Mouse (Mus musculus) monocyte, adult 2 months (primary cell): ENCODE measurements around the gene Aacs.

Source experiments
- DNase-seq, 2 experiments: peaks; one replicate each; pipeline ENCODE4 v3.0.0; 2022; ENCODE audit warnings: low spot score in 2 of 2, low read depth in 1 of 2

Aacs gene

DNA sequence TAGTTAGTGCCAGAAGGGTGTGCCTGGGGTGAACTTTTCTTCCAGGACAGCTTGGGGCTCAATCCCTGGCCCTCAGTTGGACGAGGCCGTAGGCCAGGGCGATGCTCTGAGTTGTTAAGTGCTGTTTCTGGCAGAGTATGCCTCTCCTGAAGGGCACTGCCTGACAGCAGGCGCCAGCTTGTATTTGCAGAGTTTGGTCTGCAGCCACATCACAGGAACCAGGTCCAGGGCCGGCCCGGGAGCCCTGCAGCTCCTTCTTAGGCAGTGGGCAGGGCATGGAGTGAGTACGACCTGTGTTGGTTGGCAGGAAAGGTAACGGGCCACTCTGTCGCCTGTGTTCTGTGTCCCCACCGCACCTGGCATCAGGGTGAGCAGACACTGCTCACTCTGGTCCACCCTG lies 15.5 kb downstream of the Aacs start:
- no peak for DNase-seq

- DNase-seq: no peak
These were observed 16.9 kb downstream of the Aacs start for GRCm38 (mm10) chr5:125492379-125493092.

DNA sequence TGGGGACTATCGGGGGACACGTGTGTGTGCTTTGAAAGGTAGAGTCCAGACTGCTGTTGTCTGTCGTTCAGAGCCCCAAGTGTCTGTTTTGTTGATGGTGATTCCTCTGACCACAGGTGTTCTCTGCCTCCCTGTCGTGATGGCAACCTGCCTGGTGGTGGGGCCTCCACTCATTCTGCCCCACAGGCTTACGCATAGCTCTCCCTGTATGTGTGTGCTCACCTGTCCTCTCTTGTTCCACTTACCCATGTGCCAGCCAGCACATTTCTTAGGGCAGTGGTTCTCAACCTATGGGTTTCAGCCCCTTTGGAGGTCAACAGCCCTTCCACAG lies 17.4 kb downstream of the Aacs start:
- no peak for DNase-seq

GRCm38 (mm10) chr5:125495655-125496054 lies 20.0 kb downstream of the Aacs start:
- no peak for DNase-seq

DNA sequence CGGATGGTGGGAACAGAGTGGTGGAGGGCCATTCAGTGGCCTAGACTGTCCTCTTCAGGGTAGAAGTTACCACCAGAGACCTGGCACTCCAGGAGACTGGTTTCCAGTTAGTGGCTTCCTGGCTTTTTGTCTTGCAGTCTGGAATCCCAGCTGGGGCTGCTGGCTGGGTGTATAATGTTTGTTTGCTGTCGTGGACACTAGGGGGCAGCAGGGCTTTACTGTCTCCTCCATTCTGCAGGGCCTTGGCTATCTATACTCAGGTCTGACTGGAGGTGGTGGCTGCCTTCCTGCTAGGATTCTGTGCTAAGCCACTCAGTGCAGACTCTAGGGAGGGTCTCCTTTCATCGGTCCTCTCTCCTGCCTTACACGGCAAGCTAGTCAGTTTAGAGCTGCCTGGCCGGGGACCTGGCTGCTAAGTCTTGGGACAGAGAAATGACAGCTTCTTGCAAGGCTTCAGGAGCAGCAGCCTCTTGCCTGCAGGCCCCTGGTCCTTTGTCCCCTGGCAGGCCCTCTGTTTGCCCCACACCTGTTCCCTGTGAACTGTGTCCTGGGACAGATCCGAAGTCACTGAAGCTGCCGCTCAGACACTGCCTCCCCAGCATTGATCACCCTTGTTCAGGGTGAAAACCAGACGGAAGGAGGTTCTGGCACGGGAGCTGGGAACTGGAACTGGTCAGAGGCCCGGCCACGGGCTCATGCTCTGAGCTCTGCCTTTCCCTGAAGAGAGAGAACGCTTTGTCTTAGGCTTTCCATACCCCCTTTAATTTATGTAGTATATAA lies 22.4 kb downstream of the Aacs start:
- DNase-seq: no peak

- DNase-seq: no peak
These were observed 25.9 kb downstream of the Aacs start for GRCm38 (mm10) chr5:125501505-125501904.

GRCm38 (mm10) chr5:125502186-125502585 lies 26.6 kb downstream of the Aacs start:
- no peak for DNase-seq

DNA sequence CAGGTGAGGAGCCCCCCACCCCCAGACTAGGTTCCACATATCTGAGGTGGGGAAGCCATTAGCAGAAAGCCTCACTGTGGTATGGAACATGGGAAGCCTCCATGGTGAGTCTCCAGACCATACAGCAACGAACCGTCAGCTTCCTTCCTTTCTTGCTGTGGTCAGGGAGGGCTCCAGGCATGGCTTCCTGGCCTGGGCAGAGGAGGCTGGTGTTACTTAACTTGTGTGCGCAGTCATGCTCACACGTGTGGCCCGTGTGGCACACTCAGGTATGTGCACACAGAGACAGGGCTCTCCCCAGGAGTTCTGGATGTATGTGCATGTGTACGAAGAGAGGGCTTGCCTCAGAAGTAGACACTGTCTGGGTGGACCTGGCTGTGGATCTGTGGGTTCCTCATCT lies 28.0 kb downstream of the Aacs start:
- no peak for DNase-seq

DNA sequence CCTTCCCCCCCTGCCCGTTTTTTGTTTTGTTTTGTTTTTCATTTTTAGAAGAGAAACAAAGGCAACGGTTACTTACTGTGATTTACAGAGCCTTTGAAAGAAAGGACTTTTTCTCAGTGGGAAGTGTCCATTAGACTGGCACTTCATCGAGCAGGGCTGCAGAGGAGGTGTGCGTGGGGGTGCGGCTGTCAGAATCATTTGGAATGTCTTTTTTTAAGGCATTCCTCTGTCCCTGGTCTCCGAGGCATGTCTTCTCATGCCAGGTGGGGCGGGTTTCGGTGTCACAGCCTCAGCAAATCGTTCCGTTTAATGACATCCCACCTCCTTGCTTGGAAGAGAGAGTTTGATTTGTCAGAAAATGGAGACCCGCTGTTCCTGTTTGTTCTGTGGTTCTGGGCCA lies 29.1 kb downstream of the Aacs start:
- no peak for DNase-seq

GRCm38 (mm10) chr5:125505968-125506367 lies 30.4 kb downstream of the Aacs start:
- no peak for DNase-seq

- DNase-seq: no peak
These were observed 32.0 kb downstream of the Aacs start for GRCm38 (mm10) chr5:125507582-125507981.

DNA sequence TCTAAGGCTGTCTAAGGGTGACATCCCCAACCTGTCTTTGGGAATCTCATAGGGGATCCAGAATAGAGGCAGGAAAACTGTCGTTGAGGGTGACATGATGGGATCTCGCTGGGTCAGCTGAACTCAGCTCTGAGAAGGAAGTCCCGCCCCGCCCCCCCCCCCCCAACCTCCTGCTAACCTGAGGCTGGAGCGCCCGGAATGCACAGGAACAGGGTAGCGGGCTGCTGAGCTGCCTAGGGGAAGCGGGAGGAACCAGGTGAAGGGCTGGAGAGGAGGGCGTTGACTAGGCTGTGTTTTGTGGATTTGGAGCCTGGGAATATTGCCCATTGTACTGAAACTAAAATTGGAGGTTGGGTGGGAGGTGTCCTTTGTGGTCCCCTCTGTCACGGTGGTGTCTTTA lies 32.4 kb downstream of the Aacs start:
- no peak for DNase-seq

- peak in 1 of 2 experiments; percentile 30 for DNase-seq
These were observed 33.9 kb downstream of the Aacs start for GRCm38 (mm10) chr5:125509541-125509940.

- DNase-seq: no peak
These were observed 39.4 kb downstream of the Aacs start for GRCm38 (mm10) chr5:125515006-125515405.

- no peak for DNase-seq
These were observed 43.0 kb downstream of the Aacs start for GRCm38 (mm10) chr5:125518640-125519039.

DNA sequence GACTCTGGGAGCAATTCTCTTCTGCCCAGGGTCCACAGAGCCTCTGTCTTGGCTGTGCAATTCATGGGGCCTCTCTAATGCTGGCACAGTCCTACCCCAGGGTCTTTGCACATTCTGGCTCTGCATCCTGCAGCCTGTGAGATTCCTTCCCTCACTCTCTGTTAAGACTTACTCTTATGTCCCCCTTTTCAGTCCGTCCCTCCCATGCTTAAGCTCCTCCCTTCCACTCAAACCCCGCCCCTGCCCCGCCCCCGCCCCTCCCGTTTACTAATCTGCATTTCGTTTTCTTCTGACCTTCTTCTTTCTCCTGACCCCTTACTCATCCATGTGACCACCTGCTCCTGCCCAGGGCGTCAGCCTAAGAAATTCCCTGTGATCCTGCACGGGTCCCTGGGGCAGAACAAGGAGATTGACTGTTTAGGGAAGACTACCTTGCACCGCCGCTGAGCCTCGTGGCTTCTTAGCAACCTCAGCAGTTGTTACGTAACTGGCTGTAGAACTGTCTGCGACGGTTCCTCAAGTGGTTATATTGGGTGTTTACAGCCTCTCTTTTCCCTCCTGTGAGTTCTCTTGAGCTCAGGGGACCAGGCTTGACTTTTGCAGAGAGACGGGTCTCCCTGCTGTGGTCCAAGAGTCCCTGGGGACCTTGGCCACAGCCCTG lies 45.4 kb downstream of the Aacs start:
- DNase-seq: peak in 1 of 2 experiments; percentile 30

GRCm38 (mm10) chr5:125523361-125523760 lies 47.7 kb downstream of the Aacs start:
- no peak for DNase-seq

GRCm38 (mm10) chr5:125525516-125525915 lies 49.9 kb downstream of the Aacs start:
- no peak for DNase-seq

GRCm38 (mm10) chr5:125526464-125526863 lies 50.9 kb downstream of the Aacs start:
- DNase-seq: peak; percentile 28 to 37

DNA sequence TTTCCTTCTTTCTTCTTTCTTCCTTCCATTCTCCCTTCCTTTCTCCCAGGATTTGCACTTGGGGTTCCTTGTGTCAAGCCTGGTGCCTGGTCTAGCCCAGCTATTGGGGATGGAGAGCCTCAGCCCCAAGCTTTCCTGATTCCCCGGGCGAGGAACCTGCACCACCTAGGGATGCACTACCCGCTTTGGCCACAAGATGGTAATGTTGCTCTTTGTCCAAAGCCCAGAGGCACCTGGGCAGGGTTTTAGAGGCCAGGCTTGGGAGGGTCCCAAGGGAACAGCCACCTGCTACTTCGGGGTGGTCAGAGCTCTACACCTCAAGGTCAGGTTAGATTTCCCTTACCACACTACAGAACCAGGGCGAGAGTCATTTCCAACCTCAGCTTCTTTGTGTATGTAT lies 53.5 kb downstream of the Aacs start:
- DNase-seq: peak in 1 of 2 experiments; percentile 28

- DNase-seq: no peak
These were observed 56.0 kb downstream of the Aacs start, which contains the start of gene Tmem132b for GRCm38 (mm10) chr5:125531634-125532033. Gene Tmem132b (plus strand): TSS chr5:125531774.

GRCm38 (mm10) chr5:125532191-125532544 lies 56.6 kb downstream of the Aacs start:
- no peak for DNase-seq
